Mouse (Mus musculus): Measurements from ENCODE around the gene Chmp2b. TPM values are rescaled to one million over a fixed set of nuclear protein-coding genes. Genes with fewer than 3 reads are reported as not detected.
A peak's percentile ranks its signal among the peaks of the same experiment; 100 is the strongest.

Chmp2b gene
- total RNA-seq, 1 experiment from 2014 or later = 45.8 TPM

DNA sequence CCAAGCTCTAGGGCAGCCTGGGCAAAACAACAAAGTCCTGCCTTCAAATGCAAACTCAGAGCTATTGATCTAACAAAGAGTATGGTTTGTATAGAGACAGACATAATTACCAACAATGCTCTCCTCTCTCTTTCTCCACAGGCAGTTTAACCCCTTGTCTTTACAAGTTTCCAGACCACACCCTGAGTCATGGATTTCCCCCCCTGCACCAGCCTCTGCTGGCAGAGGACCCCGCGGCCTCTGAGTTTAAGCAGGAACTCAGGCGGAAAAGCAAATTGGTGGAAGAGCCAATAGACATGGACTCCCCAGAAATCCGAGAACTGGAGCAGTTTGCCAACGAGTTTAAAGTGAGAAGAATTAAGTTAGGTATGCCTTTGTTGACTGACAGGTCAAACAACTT, 32.9 kb downstream of the Chmp2b start:
- ATAC-seq (replicated peaks; ENCODE audit: low read depth, poor library complexity, severe bottlenecking) = no peak

GRCm38 (mm10) chr16:65526695-65527094, 35.8 kb downstream of the Chmp2b start:
- ATAC-seq (replicated peaks; ENCODE audit: low read depth, poor library complexity, severe bottlenecking) = no peak

GRCm38 (mm10) chr16:65526004-65526403, 36.5 kb downstream of the Chmp2b start:
- ATAC-seq (replicated peaks; ENCODE audit: low read depth, poor library complexity, severe bottlenecking) = no peak

DNA sequence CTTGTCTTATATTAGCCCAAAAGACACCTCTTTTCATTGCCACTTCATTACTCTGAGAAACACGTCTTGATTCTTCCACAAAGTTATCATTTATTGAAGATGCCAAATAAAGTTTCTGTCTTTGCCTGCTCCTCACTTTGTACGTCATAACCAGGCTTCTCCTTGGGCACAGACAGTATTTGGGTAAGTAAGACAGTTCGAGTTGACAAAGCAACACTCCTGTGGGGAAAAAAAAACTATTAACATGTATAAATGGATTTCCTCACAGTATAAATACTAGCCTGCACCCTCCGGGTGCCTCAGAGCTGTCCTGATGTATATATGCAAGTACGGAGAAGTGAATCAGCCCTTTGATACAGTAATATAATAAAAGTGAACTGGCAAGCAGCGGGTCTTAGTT, 42.3 kb downstream of the Chmp2b start, which contains the start of gene Pou1f1:
Gene Pou1f1 (plus strand): TSS at position 301 of the 400 bp plus-strand sequence.
- no peak for ATAC-seq (replicated peaks; ENCODE audit: low read depth, poor library complexity, severe bottlenecking)

- ATAC-seq (replicated peaks; ENCODE audit: low read depth, poor library complexity, severe bottlenecking) = no peak
Measured at GRCm38 (mm10) chr16:65514223-65514622, 48.3 kb downstream of the Chmp2b start.

DNA sequence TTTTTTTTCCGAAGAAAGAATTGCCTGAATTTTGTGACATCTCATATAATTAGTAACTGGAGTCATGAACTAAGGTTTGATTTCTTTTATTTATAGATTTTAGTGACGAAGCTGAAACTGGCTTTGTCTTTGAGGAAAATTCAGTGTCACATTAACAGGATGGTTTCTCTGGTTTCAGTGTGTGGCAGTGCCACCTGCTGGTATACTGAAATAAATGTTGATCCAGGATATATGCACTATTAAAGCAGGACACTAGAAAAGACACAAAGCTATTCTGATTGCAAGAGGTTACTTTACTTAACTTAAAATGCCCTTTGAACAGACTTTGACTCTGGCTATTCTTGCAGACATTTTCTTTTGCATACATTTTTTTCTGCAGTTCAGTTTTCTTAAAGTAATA, 65.5 kb downstream of the Chmp2b start:
- peak; percentile 84 for ATAC-seq (replicated peaks; ENCODE audit: low read depth, poor library complexity, severe bottlenecking)

GRCm38 (mm10) chr16:65496030-65496429, 66.5 kb downstream of the Chmp2b start:
- ATAC-seq (replicated peaks; ENCODE audit: low read depth, poor library complexity, severe bottlenecking) = peak; percentile 93

Other genes starting within 250 kb of the Chmp2b start
- gene Pou1f1, start 42.2 kb downstream of the Chmp2b start, total RNA-seq (2017) = 0.09 TPM in 1 of 2 replicates, not detected in the other